ENCODE assay signal across 28 mouse cellular contexts in genomic region chr15:81159212-81159611, GRCm38 (mm10). TPM values are rescaled to one million over a fixed set of nuclear protein-coding genes. Genes with fewer than 3 reads are reported as not detected.
A peak's percentile ranks its signal among the peaks of the same experiment; 100 is the strongest.
DNase-seq lines count a peak whose midpoint lies in the region; ATAC-seq and TF ChIP-seq lines count a peak whose summit lies in the region.
"Had no signal": no experiment of that assay in that cellular context is flagged by ENCODE, and none has a peak within 500 bp of the region (broad histone marks: within the 10 kb centered on the region; RNA-seq: fewer than 3 reads in every experiment).

No protein-coding gene starts in this region.

- no peaks in the 10 kb centered on the region for H3K9me3 ChIP-seq in limb, embryonic 15.5 days
- H3K9me3 ChIP-seq in limb, embryonic 10.5 days (replicated peaks), result no peaks in the 10 kb centered on the region
- no peaks in the 10 kb centered on the region for H3K9me3 ChIP-seq in stomach, postnatal 0 days (ENCODE audit: control insufficient read depth, low read length)
- H3K9me3 ChIP-seq in heart, embryonic 11.5 days (replicated peaks; ENCODE audit: control insufficient read depth, low read length), result no peaks in the 10 kb centered on the region
- H3K9me3 ChIP-seq: embryonic facial prominence, embryonic 13.5 days; forebrain, embryonic 12.5 days; heart, embryonic 12.5 days; hindbrain, embryonic 13.5 days; limb, embryonic 12.5 days; liver, embryonic 12.5 days; megakaryocyte, embryonic 14.5 days; midbrain, embryonic 12.5 days; neural tube, embryonic 13.5 days had no signal

- intact Hi-C loops in gastrocnemius, adult 2 months (cut with DNase I), result no loop called here

- WGBS in limb, embryonic 15.5 days, result 57% methylated on average over 7 of the region's 7 CpGs
- 90% methylated on average over 7 of the region's 7 CpGs for WGBS in limb, embryonic 10.5 days
- 50% methylated on average over 7 of the region's 7 CpGs for WGBS in stomach, postnatal 0 days
- WGBS in heart, embryonic 11.5 days (ENCODE audit: insufficient replicate concordance), result 85% methylated on average over 7 of the region's 7 CpGs

- H3K27me3 ChIP-seq in limb, embryonic 15.5 days, result no peaks in the 10 kb centered on the region
- H3K27me3 ChIP-seq in limb, embryonic 10.5 days (ENCODE audit: low read depth, poor library complexity, severe bottlenecking), result no peaks in the 10 kb centered on the region
- no peaks in the 10 kb centered on the region for H3K27me3 ChIP-seq in stomach, postnatal 0 days (ENCODE audit: control insufficient read depth, insufficient read depth, low read length)
- no peaks in the 10 kb centered on the region for H3K27me3 ChIP-seq in heart, embryonic 11.5 days (ENCODE audit: control insufficient read depth, insufficient read depth, low read length)
- H3K27me3 ChIP-seq: embryonic facial prominence, embryonic 13.5 days; forebrain, embryonic 12.5 days; heart, embryonic 12.5 days; hindbrain, embryonic 13.5 days; limb, embryonic 12.5 days; liver, embryonic 12.5 days; megakaryocyte, embryonic 14.5 days; midbrain, embryonic 12.5 days; neural tube, embryonic 13.5 days had no signal

- no peak overlapping the region for H3K4me2 ChIP-seq in limb, embryonic 15.5 days
- H3K4me2 ChIP-seq in stomach, postnatal 0 days (replicated peaks; ENCODE audit: low read depth), result no peak overlapping the region
- no peak overlapping the region for H3K4me2 ChIP-seq in heart, embryonic 11.5 days
- H3K4me2 ChIP-seq: embryonic facial prominence, embryonic 13.5 days; forebrain, embryonic 12.5 days; heart, embryonic 12.5 days; hindbrain, embryonic 13.5 days; limb, embryonic 12.5 days; liver, embryonic 12.5 days; midbrain, embryonic 12.5 days; neural tube, embryonic 13.5 days had no signal

- TF ChIP-seq POLR2A in embryonic fibroblast, embryonic 13.5 days (IDR thresholded peaks at IDR 0.05; ENCODE audit: low read depth, low read length), result no peak

- no peaks in the 10 kb centered on the region for H3K36me3 ChIP-seq in limb, embryonic 15.5 days
- peaks cover 4% of the 10 kb centered on the region; the same call in 1 of the 2 replicates for H3K36me3 ChIP-seq in limb, embryonic 10.5 days
- H3K36me3 ChIP-seq in stomach, postnatal 0 days (ENCODE audit: control insufficient read depth, insufficient read depth, low read length), result no peaks in the 10 kb centered on the region
- H3K36me3 ChIP-seq in heart, embryonic 11.5 days (ENCODE audit: control insufficient read depth, insufficient read depth, low read length), result no peaks in the 10 kb centered on the region
- H3K36me3 ChIP-seq: embryonic facial prominence, embryonic 13.5 days; forebrain, embryonic 12.5 days; heart, embryonic 12.5 days; hindbrain, embryonic 13.5 days; limb, embryonic 12.5 days; liver, embryonic 12.5 days; midbrain, embryonic 12.5 days; neural tube, embryonic 13.5 days had no signal

- no peak for DNase-seq in gastrocnemius, adult 2 months
- no peak for DNase-seq in gastrocnemius, postnatal 4 days (ENCODE audit: low spot score in 2 of 2)
- no peak for DNase-seq in limb, embryonic 10.5 days (ENCODE audit: low spot score)
- no peak for DNase-seq in stomach, postnatal 0 days (ENCODE audit: low spot score)
- DNase-seq: adrenal gland, adult 8-10 months; cerebellum, adult 11 months; cerebellum, adult 9-10 months; embryo, embryonic 11 days; forebrain, postnatal 0 days; gastrocnemius, postnatal 25 days; heart, adult 18-20 months; liver, postnatal 0 days; right cerebral cortex, adult 18-20 months; spleen, adult 18-20 months had no signal

- TF ChIP-seq CTCF in gastrocnemius, adult 2 months (IDR thresholded peaks at IDR 0.05), result no peak
- TF ChIP-seq CTCF in embryonic fibroblast, embryonic 13.5 days (IDR thresholded peaks at IDR 0.05; ENCODE audit: borderline replicate concordance, insufficient read depth, low read length), result no peak
- TF ChIP-seq CTCF in stomach, postnatal 0 days (IDR thresholded peaks at IDR 0.05; ENCODE audit: low read depth), result no peak

- ATAC-seq in limb, embryonic 15.5 days (ENCODE audit: insufficient number of reproducible peaks, low FRiP score, low TSS enrichment, low read depth), result no peak
- ATAC-seq in stomach, postnatal 0 days (ENCODE audit: low FRiP score, low TSS enrichment), result no peak; the same call in 1 of the 2 replicates
- no peak for ATAC-seq in heart, embryonic 11.5 days (replicated peaks; ENCODE audit: insufficient number of reproducible peaks, low FRiP score, low TSS enrichment)
- ATAC-seq: activated CD4-positive, CD25-positive, alpha-beta regulatory T cell, adult 4 months; forebrain, postnatal 0 days; intestine, embryonic 16.5 days; liver, embryonic 12.5 days; liver, postnatal 0 days had no signal

- no peak for TF ChIP-seq EP300 in stomach, postnatal 0 days (optimal IDR thresholded peaks at IDR 0.05)

- 0 out of 2 replicates have a peak overlapping the region, but pooled peaks have one; percentile 28 for H3K27ac ChIP-seq in gastrocnemius, adult 2 months
- H3K27ac ChIP-seq in limb, embryonic 15.5 days, result 0 out of 2 replicates have a peak overlapping the region, but pooled peaks have one; percentile 54
- H3K27ac ChIP-seq in limb, embryonic 10.5 days, result no peak overlapping the region
- peak overlapping the region; percentile 88 for H3K27ac ChIP-seq in embryonic fibroblast, embryonic 13.5 days (ENCODE audit: insufficient read depth, low read length)
- H3K27ac ChIP-seq in stomach, postnatal 0 days (replicated peaks), result peak overlapping the region; percentile 49
- H3K27ac ChIP-seq in heart, embryonic 11.5 days (ENCODE audit: low read depth, low read length), result no peak overlapping the region
- H3K27ac ChIP-seq: embryonic facial prominence, embryonic 13.5 days; forebrain, embryonic 12.5 days; hindbrain, embryonic 13.5 days; limb, embryonic 12.5 days; liver, embryonic 12.5 days; midbrain, embryonic 12.5 days; neural tube, embryonic 13.5 days had no signal

- peaks cover 22% of the 10 kb centered on the region for H3K4me1 ChIP-seq in limb, embryonic 15.5 days
- H3K4me1 ChIP-seq in limb, embryonic 10.5 days, result no peaks in the 10 kb centered on the region
- H3K4me1 ChIP-seq in embryonic fibroblast, embryonic 13.5 days (ENCODE audit: control insufficient read depth, insufficient read depth, low read length), result peaks cover 20% of the 10 kb centered on the region
- no peaks in the 10 kb centered on the region for H3K4me1 ChIP-seq in stomach, postnatal 0 days (replicated peaks; ENCODE audit: control insufficient read depth, insufficient read depth)
- no peaks in the 10 kb centered on the region for H3K4me1 ChIP-seq in heart, embryonic 11.5 days (ENCODE audit: control insufficient read depth, insufficient read depth, low read length)
- H3K4me1 ChIP-seq: forebrain, embryonic 12.5 days; limb, embryonic 12.5 days; midbrain, embryonic 12.5 days; neural tube, embryonic 13.5 days had no signal

- H3K4me3 ChIP-seq in gastrocnemius, adult 2 months, result no peak overlapping the region
- H3K4me3 ChIP-seq in limb, embryonic 15.5 days, result no peak overlapping the region
- no peak overlapping the region for H3K4me3 ChIP-seq in limb, embryonic 10.5 days
- no peak overlapping the region for H3K4me3 ChIP-seq in embryonic fibroblast, embryonic 13.5 days (ENCODE audit: insufficient read depth, low read length)
- H3K4me3 ChIP-seq in stomach, postnatal 0 days (ENCODE audit: low read depth, low read length), result no peak overlapping the region
- no peak overlapping the region for H3K4me3 ChIP-seq in heart, embryonic 11.5 days (ENCODE audit: low read depth, low read length)
- H3K4me3 ChIP-seq: embryonic facial prominence, embryonic 13.5 days; forebrain, embryonic 12.5 days; heart, embryonic 12.5 days; hindbrain, embryonic 13.5 days; limb, embryonic 12.5 days; liver, embryonic 12.5 days; megakaryocyte, embryonic 14.5 days; midbrain, embryonic 12.5 days; neural tube, embryonic 13.5 days had no signal

- no peak overlapping the region for H3K9ac ChIP-seq in limb, embryonic 15.5 days
- no peak overlapping the region for H3K9ac ChIP-seq in stomach, postnatal 0 days (ENCODE audit: low read length)
- H3K9ac ChIP-seq in heart, embryonic 11.5 days (ENCODE audit: low read depth, low read length), result no peak overlapping the region
- H3K9ac ChIP-seq: embryonic facial prominence, embryonic 13.5 days; forebrain, embryonic 12.5 days; forebrain, postnatal 0 days; heart, embryonic 12.5 days; hindbrain, embryonic 13.5 days; limb, embryonic 12.5 days; liver, embryonic 12.5 days; liver, postnatal 0 days; midbrain, embryonic 12.5 days; neural tube, embryonic 13.5 days had no signal

RNA-seq across cellular contexts. Expression of gene Mrtfa, which starts 31.3 kb away (rescaled TPM):
- total RNA-seq in gastrocnemius, adult 2 months (2021), result 10 to 100 TPM; 18.8 to 28.1 TPM
- 10 to 100 TPM; 54.1 to 55.7 TPM for total RNA-seq in gastrocnemius, postnatal 4 days (2021)
- polyA plus RNA-seq in limb, embryonic 15.5 days (2015; fragmentation: Nextera tagmentation; extraction: Ambion mirVana), result 29.4 TPM in 2 replicates
- polyA plus RNA-seq in limb, embryonic 10.5 days (2016; fragmentation: Nextera tagmentation; extraction: Ambion mirVana), result 24.0 and 24.9 TPM in 2 replicates
- 36.6 and 38.4 TPM in 2 replicates for polyA plus RNA-seq in embryonic fibroblast, embryonic 13.5 days (2011; ENCODE audit: insufficient read length, low read depth, missing spikeins)
- 12.6 and 14.3 TPM in 2 replicates for polyA plus RNA-seq in stomach, postnatal 0 days (2015; fragmentation: Nextera tagmentation; extraction: Ambion mirVana)
- 15.3 and 20.9 TPM in 2 replicates for polyA plus RNA-seq in heart, embryonic 11.5 days (2014; fragmentation: Nextera tagmentation; extraction: Ambion mirVana)

Comparison
In these comparisons a context has a peak if more than half of its experiments do, and no peak if none do; other contexts are left out.
1. H3K27ac ChIP-seq: peak in gastrocnemius, adult 2 months (single experiment), limb, embryonic 15.5 days (single experiment), embryonic fibroblast, embryonic 13.5 days (single experiment) and stomach, postnatal 0 days (single experiment); none in limb, embryonic 10.5 days (single experiment) and heart, embryonic 11.5 days (single experiment).